Mouse (Mus musculus): Measurements from ENCODE around the gene Txnrd1.
A peak's percentile ranks its signal among the peaks of the same experiment; 100 is the strongest.

Txnrd1 gene

DNA sequence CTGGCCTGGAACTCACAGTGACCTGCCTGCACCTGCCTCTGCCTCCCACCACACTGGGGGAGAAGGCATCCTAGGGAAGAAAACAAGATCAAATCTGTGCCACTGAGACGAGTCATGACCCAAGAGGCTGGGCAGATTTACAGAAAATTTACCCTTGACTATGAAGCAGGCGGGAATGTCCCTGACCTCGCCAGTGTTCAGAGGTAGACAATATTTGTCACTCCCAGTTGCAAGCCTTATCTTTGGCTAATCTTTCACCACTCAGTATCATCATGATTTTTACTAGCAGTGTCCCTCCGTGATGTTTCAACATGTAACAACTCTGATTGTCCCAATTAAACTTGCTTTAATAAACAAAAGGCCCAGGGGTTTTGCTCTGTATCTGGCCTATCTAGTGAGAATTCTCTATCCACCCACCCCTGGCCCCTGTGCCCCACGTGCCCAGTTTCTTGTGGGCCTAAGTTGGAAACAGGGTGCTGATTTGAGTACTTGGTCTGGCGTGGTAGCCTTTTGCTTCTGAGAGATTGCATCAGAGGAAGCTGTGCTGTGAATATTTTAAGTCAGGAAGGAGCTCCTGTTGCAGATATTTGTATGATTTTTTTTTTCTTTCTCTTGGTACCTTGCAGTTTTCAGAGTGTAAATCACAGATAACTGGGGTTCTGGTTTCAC lies 34.8 kb downstream of the Txnrd1 start:
- no peak for DNase-seq

DNA sequence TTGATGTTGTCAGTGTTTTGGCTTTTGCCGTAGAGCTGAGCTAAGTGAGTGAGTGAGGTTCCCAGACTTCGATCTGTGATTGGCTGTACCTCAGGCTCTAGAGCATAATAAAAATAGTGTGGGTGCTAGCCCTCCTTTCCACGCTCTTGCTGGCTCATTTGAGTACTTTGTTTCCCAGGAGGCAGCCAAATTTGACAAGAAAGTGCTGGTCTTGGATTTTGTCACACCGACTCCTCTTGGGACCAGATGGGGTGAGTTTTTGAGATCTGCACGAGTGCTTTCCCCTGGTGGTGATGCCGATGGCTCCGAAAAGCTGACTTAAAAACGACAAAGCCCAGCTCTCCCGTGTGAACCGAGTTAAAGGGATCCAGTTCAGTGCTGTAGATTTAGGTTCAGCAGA lies 41.7 kb downstream of the Txnrd1 start:
- DNase-seq: no peak

DNA sequence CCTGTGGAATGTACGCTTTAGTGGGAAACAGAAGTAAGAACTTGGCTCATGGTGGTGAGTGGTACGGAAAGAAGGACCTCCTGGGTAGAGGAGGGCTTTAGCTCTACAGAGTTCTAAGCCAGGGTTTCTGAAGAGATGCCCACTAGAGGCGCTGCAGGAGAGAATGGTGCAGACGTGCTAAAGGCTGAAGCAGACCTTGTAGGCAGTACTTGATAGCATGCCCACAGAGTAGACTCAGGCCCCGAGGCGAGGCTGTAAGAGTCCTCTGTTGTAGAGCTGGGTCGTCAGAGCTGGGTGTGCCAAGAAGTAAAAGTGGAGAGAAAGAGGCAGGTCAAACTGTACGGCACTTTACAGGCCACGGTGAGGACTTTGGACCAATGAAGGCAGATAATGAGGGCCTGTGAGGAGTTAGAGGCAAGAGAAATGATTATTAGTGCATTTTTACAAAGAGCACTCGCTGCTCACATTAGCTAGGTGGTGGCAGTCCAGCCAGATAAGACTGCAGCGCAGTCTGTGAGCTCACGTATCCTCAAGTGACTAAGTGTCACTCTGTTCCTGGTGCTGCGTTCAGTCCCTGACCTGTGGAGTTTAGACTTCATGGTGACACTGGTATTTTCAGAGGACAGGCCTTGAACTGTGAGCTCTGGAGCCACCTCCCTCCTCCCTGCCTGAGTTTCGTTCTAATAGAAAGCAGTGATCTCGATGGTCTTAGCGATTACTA lies 42.5 kb downstream of the Txnrd1 start:
- DNase-seq: no peak

DNA sequence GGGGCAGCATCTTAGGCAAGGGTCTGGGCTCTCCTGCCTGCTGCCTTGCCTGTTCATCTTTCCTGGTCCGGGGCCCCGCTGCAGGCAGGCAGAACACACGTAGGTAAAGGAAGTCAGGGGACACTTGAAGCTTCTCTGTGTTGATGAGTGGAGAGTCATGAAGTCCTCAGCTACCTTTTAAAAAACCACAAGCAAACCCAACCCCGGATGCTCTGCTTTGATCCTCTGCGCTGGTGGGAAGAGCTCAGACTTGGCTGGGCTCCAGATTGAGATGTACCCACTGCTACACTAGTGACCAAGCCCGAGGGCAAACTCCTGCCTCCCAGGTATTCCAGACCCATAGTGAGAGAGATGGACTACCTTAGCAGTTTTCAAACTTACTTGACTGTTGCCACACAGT lies 53.6 kb downstream of the Txnrd1 start:
- DNase-seq: no peak

DNA sequence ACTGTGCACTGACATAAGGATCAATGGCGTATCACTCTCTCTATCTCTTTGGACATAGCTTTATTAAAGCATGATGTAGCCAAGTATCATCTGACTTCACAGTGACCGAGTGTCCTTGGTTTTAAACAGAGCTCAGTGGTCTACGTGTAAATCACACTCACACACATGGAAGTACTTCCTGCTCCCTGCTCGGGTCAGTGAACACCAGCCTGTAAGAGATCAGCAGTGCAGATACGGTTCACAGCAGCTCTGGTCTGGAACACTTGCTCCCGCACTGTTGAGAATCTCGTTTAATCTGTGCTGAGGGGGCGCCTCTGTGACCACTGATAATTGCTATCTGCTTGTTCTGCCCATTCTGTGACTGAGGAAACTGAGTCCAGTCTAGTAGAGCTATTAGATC lies 54.8 kb downstream of the Txnrd1 start:
- no peak for DNase-seq

DNA sequence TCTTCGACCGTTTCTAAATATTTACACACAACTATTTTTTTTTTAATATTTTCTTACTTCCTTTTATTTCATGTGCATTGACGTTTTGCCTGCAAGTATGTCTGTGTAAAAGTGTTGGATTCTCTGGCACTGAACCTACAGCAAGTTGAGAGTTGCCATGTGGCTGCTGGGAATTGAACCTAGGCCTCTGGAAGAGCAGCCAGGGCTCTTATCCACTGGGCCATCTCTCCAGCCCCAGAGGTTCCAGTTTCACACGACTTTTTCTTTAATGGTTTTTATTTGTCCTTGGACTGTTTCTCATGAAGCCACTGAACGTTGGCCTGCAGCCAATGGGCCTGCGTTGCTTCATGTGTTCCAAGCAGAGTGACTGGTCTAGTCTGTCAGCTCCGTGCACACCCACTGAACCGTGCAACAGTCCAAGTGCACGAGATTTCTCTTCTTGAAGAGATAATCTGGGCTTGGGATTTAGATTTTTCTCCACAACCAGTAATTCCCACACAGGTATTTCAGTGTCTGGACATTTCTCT lies 55.8 kb downstream of the Txnrd1 start:
- no peak for DNase-seq

DNA sequence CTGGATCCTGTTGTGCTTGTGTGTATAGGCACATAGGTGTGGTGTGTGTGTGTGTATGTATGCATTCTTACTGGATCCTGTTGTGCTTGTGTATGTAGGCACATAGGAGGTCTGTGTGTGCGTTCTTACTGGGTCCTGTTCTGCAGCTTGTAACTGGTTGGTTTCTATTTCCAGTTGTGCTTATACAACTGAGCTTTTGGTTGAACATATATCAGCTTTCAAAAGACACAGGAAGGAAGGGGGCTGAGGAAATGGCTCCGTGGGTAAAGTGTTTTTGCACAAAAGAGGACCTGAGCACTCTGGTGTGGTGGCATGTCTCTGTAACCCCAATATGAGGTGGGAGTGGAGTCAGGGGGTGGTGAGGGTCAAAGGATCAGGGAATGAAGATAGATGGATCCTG lies 57.2 kb downstream of the Txnrd1 start:
- DNase-seq: no peak

DNA sequence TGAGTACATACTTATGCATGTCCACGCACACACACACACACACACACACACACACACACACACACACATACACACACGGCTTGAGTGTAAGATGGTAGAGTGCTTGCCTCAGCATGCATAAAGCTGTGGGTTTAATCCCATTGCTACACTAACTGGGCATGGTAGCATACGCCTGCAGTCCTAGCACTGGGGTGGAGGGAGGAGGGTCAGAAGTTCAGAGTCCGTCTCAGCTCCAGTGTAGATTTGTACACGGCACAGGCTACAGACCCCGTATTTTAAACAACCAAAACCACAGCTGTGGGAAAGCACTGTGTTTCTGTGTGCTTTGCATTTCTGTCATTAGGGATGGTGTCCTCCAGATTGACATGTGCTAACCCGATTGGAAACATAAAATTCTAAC lies 57.7 kb downstream of the Txnrd1 start:
- DNase-seq: no peak

DNA sequence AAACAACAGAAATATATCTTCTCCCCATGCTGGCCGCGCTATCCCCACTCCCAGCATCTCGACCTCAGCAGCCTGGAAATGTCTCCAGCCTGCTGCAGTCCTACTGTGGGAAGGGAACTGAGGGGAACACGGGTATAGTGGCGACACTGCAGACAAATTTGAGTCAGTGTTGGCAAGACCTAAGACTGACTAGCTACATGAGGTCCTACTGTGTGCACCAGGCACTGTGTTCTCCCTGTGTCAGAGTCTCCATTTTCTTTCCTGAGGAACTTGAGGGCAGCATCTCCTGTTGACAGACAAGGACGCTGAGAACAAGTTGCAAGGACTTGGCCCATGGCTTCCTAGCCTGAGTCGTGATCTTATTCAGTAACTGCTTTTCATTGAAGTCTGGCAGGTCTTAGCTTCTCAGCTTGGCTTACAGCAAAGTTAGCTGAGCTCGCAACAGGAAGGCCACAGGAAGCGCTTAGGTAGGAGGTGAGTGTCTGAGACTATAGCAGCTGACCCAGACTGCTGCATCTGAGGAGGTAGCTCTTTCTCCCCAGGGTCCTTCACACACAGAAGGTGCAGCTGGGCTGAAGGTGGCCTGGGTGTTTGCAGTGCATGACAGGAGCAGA lies 58.8 kb downstream of the Txnrd1 start:
- DNase-seq: no peak

DNA sequence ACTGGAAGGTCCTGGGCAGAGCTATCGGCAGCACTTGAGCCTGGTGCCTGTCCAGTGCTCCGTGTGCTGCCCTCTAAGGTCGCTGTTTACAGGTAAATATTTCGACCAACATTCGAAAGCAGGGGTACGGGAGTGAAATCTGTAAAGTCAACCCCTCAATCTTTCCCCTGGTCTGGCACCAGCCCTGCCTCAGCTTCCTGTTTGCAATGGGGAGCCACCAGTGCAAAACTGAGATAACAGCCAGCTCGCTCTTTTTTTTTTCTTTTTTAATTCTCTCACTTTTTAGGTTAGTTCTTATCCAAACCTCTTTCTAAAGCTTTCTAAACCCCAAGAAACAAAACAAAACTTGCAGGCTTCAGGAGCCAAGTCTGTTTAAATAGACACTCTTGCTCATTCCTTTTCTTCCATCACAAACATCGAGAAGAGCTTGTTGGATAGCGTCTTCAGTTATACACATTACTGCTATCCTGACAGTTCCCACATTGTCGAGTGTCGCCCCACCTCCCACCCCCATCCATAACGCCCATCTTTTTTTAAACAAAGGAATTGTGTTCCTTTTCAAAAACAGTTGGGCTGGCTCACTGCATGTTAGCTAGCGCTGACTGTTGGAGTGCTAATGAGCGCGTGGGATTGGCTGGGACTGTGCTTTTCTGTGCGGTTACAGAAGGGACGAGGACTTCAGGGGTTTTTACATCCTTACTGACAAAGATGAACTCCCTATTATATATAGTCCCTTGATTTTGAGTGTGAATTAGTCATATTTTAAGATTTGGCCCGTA lies 60.3 kb downstream of the Txnrd1 start:
- no peak for DNase-seq

DNA sequence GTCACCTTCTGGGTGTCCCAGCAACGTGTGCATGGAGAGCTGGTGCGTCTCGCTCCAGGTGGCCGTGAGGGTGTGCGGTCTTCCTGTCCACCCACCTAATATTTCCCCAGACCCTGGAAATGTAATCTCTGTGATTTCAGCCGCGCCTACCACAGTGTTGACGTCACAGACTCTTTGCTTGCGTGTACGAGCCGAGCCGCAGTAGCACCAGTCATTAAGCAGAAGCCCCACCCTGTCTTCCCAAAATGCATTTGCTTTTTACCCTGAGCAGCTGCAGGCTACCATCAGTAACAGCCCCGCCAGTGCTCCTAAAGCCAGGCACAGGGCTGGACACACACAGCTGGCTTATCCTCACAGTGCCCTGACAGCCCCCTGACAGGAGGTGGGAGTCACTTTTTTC lies 64.2 kb downstream of the Txnrd1 start:
- DNase-seq: no peak

DNA sequence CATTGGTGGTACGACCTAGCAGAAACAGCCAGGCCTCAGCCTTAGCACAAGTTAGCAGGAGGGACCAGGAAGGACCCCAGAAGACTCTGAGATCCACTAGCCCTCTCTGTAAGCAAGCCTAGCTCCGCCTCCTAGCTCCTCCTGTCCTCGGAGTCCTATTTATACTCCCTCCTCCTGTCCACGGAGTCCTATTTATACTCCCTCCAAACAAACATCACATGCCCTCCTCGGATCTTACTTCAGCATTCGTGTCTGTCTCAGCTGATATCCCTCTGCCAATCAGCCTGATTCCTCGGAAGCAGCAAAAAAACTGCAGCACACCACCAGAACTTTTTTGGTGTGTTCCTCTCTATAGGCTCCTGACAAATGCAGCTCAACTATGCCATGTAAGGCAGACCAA lies 65.1 kb downstream of the Txnrd1 start:
- no peak for DNase-seq

DNA sequence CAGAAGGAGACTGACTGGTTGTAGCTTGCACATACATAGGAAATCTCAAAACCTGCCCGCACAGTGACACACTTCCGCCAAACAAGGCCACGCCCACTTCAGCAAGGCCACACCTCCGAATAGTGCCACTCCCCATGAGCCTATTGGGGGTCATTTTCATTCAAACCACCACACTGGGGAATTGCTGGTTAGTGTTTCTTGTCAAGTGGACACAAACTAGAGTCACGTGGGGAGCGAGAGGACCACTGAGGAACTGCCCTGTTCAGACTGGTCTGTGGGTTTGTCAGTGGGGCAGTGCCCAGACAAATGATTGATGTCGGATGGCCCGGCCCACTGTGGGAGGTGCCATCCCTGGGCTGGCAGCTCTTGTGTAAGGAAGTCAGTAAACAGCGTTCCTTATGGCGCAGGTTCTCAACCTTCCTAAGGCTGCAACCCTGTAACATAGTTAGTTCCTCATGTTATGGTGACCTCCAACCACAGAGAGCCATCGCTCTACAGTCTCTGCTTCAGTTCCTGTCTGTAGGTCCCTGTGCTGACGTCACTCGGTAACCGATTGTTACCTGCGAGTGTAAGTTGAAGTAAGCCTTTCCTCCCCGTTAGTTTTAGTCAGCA lies 66.2 kb downstream of the Txnrd1 start:
- DNase-seq: no peak

DNA sequence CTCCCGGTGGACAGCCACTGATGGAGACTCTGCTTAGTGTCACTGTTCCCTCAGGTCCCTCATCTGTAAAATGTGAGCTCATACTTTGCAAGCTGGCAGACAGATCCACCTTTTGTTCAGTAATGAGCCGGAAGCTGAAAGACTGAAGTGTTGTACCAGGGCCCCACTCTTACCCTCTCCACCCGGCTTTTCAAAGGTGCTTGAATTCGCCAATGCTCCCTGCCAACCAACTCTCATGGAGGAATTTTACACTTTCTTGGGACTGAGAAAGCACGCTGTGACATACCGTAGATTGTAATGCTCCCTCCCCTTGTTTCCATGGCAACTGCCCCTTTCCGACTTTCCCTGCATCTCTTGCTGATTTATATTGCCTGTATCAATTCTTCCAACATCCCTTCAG lies 66.8 kb downstream of the Txnrd1 start:
- no peak for DNase-seq

DNA sequence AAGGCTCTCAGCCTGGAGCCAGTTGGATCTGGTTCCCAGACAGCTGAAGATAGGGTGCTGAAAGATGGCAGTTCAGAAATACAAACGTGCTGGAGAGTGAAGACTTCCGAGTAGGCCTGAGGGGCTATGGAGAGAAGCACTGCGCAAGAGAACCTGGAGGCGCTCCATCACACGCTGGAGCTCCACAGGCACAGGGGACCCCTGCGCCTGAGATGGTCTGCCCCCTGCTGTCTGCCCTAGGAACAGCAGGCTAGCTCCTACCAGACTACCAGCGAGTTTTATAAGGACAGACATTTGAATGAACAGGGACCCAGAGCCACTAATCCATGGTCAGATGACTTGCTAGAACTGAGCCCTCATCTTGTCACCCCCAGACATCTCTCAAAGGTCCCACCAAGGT lies 67.7 kb downstream of the Txnrd1 start:
- peak; percentile 67 to 73 for DNase-seq

DNA sequence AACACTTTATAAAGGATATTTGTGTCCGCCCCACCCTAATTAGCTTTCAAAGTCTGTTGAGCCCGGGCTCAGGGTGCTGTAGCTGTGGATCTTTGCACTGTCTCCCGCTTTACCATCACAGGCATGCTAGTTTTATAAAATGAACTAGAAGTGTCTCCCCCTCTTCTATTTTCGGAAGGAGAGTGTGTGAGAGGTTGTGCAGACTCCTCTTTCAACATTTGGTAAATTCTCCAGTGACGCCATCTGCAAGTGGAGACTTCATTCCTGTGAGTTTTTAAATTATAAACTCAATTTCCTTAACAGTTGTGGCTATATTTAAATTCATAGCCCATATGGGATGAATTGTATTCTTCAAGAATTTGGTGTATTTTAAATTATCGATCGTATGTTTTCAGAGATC lies 74.8 kb downstream of the Txnrd1 start:
- DNase-seq: no peak

DNA sequence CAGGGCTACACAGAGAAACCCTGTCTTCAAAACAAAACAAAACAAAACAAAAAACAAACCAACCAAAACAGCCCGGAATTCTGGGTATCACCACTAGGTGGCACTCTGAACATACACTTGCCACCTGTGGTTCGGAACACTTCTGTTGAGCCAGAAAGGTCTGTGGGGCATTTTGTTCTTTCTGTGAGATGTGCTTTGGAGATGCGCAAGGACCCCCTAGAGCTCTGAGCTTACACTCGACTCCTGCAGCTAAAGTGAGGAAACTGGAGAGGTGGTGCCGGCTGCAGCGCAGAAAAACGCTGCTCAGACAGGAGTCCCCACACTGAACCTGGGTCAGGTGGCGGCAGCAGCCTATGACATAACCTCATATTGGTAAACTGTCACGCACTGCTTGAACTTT lies 75.6 kb downstream of the Txnrd1 start:
- DNase-seq: no peak

DNA sequence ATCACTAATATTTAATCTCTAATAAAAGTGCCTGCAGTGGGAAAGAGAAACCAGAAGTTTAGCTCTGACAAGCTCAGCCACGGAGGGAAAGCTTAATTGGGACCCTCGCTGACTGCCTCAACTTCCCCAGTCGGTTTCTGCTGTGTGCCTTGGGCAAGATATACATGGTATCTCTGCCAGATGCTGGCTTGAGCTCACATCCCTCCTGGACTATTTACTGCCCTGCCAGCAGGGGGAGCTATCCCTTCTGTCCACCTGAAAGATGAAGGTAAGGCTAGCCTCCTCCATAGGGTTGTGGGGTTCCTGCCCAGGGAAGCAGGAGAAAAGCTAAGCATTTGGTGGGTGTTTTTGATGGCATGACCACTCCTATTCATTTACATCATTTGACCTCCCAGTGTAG lies 76.4 kb downstream of the Txnrd1 start:
- no peak for DNase-seq

DNA sequence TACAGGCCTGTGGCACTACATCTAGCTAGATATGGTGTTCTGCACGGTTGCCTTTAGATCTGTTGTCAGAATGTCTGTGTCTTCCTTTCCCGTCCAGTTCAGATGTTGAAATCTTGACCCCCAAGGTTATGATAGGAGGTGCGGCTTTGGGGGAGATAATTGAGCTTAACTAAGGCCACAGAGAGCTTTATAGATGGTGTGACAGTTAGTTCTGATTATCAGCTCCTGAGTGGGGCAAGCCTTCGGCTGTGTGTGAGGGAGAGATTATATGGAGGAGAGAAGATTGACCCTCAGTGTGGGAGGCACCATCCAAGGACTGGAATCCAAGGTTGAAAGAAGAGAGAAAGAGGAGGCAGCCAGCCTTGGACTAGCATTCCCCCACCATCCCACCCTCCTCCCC lies 79.5 kb downstream of the Txnrd1 start:
- DNase-seq: no peak

DNA sequence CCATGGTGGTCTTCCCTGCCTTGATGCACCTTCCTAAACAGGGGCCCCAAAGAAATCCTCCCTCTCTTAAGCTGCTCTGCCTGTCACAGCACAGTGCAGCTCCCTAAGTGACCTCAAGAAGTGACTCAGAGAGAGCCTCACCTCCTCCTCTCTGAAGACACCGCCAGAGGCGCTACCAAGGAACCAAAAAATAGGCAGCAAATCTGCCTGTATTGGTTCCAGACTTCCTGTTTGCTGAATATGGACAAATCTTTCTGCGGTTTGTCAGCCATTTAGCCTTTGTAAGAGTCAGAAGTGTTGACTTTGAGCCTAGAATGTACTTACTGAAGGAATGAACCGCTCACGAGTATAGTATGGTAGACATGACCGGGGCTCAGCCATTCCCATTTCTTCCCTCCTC lies 80.0 kb downstream of the Txnrd1 start:
- no peak for DNase-seq

DNA sequence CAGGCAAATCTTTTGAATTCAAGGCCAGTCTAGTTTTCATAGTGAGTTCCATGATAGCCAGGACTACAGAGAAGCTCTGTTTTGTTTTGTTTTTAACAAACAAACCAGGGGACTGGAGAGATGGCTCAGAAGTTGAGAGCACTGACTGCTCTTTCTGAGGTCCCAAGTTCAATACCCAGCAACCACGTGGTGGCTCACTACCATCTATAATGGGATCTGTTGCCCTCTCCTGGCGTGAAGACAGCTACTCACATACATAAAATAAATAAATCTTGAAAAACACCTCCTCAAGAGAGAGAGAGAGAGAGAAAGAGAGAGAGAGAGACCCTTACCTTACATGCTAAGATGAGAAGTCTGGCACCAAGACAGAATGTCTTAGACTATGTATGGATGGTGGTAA lies 84.9 kb downstream of the Txnrd1 start:
- DNase-seq: no peak

DNA sequence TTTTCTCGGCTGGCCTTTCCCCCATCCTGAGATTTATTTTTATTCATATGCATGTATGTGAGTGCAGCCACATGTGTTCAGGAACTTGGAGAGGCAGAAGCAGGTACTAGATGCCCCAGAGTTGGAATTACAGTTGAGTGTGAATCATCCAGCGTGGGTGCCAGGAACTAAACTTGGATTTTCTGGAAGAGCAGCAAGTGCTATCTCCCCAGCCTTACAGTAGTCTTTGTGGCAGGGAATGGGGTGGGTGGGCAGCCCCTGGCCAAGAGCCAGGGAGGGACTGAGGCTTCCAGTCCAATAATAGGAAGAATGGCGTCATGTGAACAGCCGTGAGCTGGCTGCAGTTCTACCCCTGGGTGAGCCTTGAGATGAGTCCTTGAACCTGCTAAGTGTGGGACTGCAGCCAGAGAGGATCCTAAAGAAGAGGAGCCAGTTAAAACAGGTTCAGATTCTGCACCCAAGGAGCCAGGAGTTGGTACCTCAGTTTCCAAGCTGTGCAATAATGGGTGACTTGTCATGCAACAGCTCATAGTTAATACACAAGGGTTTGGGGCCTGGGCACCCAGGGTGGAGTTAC lies 85.7 kb downstream of the Txnrd1 start:
- no peak for DNase-seq

DNA sequence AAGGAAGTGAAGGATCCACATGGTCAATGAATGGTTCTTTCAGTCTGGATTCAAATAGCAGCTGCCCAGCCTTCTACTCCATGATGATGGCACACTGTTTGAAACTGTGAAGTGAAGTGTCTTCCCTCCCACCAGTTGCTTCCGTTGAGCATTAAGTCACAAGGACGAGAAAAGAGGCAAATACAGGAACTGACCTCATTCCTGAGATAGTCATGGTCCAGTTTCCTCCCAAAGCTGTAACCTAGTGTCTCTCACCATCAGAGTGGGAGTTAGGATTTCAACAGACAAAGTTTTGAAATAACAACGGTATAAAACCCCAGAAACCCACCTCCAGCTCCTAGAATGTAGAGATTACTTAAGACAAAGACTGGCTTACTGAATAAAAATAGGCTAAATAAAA lies 89.8 kb downstream of the Txnrd1 start:
- no peak for DNase-seq

Data from thymus, adult 18-20 months (tissue).